Mouse (Mus musculus): ENCODE data around the gene Tmem164. TPM values are rescaled to one million over a fixed set of nuclear protein-coding genes. Genes with fewer than 3 reads are reported as not detected.

Gene Tmem164
- polyA plus RNA-seq, 1 experiment from 2014 or later, result 51.0 TPM

GRCm38 (mm10) chrX:142818057-142818682, 137.0 kb downstream of the Tmem164 start:
- no peaks in the 10 kb centered on the region for H3K4me1 ChIP-seq
- no peak overlapping the region for H3K4me2 ChIP-seq
- H3K9ac ChIP-seq, result no peak overlapping the region
- no peak overlapping the region for H3K27ac ChIP-seq
- H3K4me3 ChIP-seq (replicated peaks), result no peak overlapping the region
- H3K9me3 ChIP-seq, result no peaks in the 10 kb centered on the region
- no peak for ATAC-seq (ENCODE audit: low FRiP score)
- WGBS, result 43% methylated on average over 10 of the region's 10 CpGs
- peaks cover 1% of the 10 kb centered on the region; the same call in 1 of the 2 replicates for H3K27me3 ChIP-seq
- H3K36me3 ChIP-seq (replicated peaks), result no peaks in the 10 kb centered on the region

- no peak overlapping the region for H3K9ac ChIP-seq
- H3K4me3 ChIP-seq (replicated peaks), result no peak overlapping the region
- no peak overlapping the region for H3K27ac ChIP-seq
- ATAC-seq (ENCODE audit: low FRiP score), result no peak
- no peak overlapping the region for H3K4me2 ChIP-seq
- whole genome bisulfite sequencing, result 90% methylated on average over 6 of the region's 6 CpGs
- no peaks in the 10 kb centered on the region for H3K36me3 ChIP-seq (replicated peaks)
- H3K27me3 ChIP-seq, result peaks cover 5% of the 10 kb centered on the region; the same call in 1 of the 2 replicates
- H3K9me3 ChIP-seq, result no peaks in the 10 kb centered on the region
- H3K4me1 ChIP-seq, result no peaks in the 10 kb centered on the region
Measured at GRCm38 (mm10) chrX:142821239-142821638, 140.0 kb downstream of the Tmem164 start.

- H3K27ac ChIP-seq, result no peak overlapping the region
- ATAC-seq (ENCODE audit: low FRiP score), result peak; percentile 46; the same call in 1 of the 2 replicates
- WGBS, result 39% methylated on average over 3 of the region's 3 CpGs
- H3K4me3 ChIP-seq (replicated peaks), result no peak overlapping the region
- H3K27me3 ChIP-seq, result peaks cover 8% of the 10 kb centered on the region; the same call in 1 of the 2 replicates
- no peak overlapping the region for H3K9ac ChIP-seq
- no peak overlapping the region for H3K4me2 ChIP-seq
- H3K9me3 ChIP-seq, result no peaks in the 10 kb centered on the region
- no peaks in the 10 kb centered on the region for H3K4me1 ChIP-seq
- H3K36me3 ChIP-seq (replicated peaks), result no peaks in the 10 kb centered on the region
Measured at GRCm38 (mm10) chrX:142821846-142822245, 140.6 kb downstream of the Tmem164 start.

- H3K4me1 ChIP-seq, result no peaks in the 10 kb centered on the region
- H3K4me2 ChIP-seq, result no peak overlapping the region
- ATAC-seq (ENCODE audit: low FRiP score), result no peak
- peaks cover 11% of the 10 kb centered on the region; the same call in 1 of the 2 replicates for H3K27me3 ChIP-seq
- H3K9me3 ChIP-seq, result no peaks in the 10 kb centered on the region
- no peak overlapping the region for H3K9ac ChIP-seq
- no peak overlapping the region for H3K4me3 ChIP-seq (replicated peaks)
- H3K27ac ChIP-seq, result no peak overlapping the region
- no peaks in the 10 kb centered on the region for H3K36me3 ChIP-seq (replicated peaks)
- 82% methylated on average over 1 of the region's 1 CpGs for WGBS
Measured at GRCm38 (mm10) chrX:142825309-142825708, 144.1 kb downstream of the Tmem164 start.

GRCm38 (mm10) chrX:142827644-142828043, 146.4 kb downstream of the Tmem164 start:
- Histone ChIP-seq H3K4me1 (no peaks in the 10 kb centered on the region), H3K9me3 (no peaks in the 10 kb centered on the region), H3K4me3 (replicated peaks) (no peak overlapping the region), H3K36me3 (replicated peaks) (no peaks in the 10 kb centered on the region), H3K27me3 (peaks cover 11% of the 10 kb centered on the region; the same call in 1 of the 2 replicates), H3K4me2 (no peak overlapping the region), H3K9ac (no peak overlapping the region), H3K27ac (no peak overlapping the region)
- 53% methylated on average over 1 of the region's 1 CpGs for WGBS
- ATAC-seq (ENCODE audit: low FRiP score), result no peak

- Histone ChIP-seq H3K9ac (no peak overlapping the region), H3K27me3 (peaks cover 8% of the 10 kb centered on the region; the same call in 1 of the 2 replicates), H3K4me2 (no peak overlapping the region), H3K4me1 (no peaks in the 10 kb centered on the region), H3K4me3 (replicated peaks) (no peak overlapping the region), H3K27ac (no peak overlapping the region), H3K9me3 (no peaks in the 10 kb centered on the region), H3K36me3 (replicated peaks) (no peaks in the 10 kb centered on the region)
- whole genome bisulfite sequencing, result 66% methylated on average over 13 of the region's 13 CpGs
- no peak for ATAC-seq (ENCODE audit: low FRiP score)
Measured at GRCm38 (mm10) chrX:142828184-142828908, 147.1 kb downstream of the Tmem164 start.

- Histone ChIP-seq H3K9me3 (no peaks in the 10 kb centered on the region), H3K9ac (no peak overlapping the region), H3K27ac (no peak overlapping the region), H3K27me3 (peaks cover 6% of the 10 kb centered on the region; the same call in 1 of the 2 replicates), H3K4me1 (no peaks in the 10 kb centered on the region), H3K4me2 (no peak overlapping the region), H3K4me3 (replicated peaks) (no peak overlapping the region), H3K36me3 (replicated peaks) (no peaks in the 10 kb centered on the region)
- 94% methylated on average over 2 of the region's 2 CpGs for WGBS
- ATAC-seq (ENCODE audit: low FRiP score), result no peak
Measured at GRCm38 (mm10) chrX:142829267-142829666, 148.1 kb downstream of the Tmem164 start.

- Histone ChIP-seq H3K9me3 (no peaks in the 10 kb centered on the region), H3K9ac (no peak overlapping the region), H3K4me3 (replicated peaks) (no peak overlapping the region), H3K4me2 (no peak overlapping the region), H3K4me1 (no peaks in the 10 kb centered on the region), H3K27ac (no peak overlapping the region), H3K27me3 (peaks cover 6% of the 10 kb centered on the region; the same call in 1 of the 2 replicates), H3K36me3 (replicated peaks) (no peaks in the 10 kb centered on the region)
- WGBS, result 88% methylated on average over 12 of the region's 12 CpGs
- ATAC-seq (ENCODE audit: low FRiP score), result no peak
Measured at GRCm38 (mm10) chrX:142829866-142830470, 148.8 kb downstream of the Tmem164 start.

GRCm38 (mm10) chrX:142830572-142830971, 149.4 kb downstream of the Tmem164 start:
- Histone ChIP-seq H3K36me3 (replicated peaks) (no peaks in the 10 kb centered on the region), H3K4me2 (no peak overlapping the region), H3K9me3 (no peaks in the 10 kb centered on the region), H3K27ac (no peak overlapping the region), H3K27me3 (peaks cover 6% of the 10 kb centered on the region; the same call in 1 of the 2 replicates), H3K4me3 (replicated peaks) (no peak overlapping the region), H3K9ac (no peak overlapping the region), H3K4me1 (no peaks in the 10 kb centered on the region)
- ATAC-seq (ENCODE audit: low FRiP score), result no peak
- 93% methylated on average over 6 of the region's 6 CpGs for WGBS

GRCm38 (mm10) chrX:142832221-142832620, 151.0 kb downstream of the Tmem164 start:
- Histone ChIP-seq H3K27me3 (peaks cover 5% of the 10 kb centered on the region; the same call in 1 of the 2 replicates), H3K9ac (no peak overlapping the region), H3K4me3 (replicated peaks) (no peak overlapping the region), H3K4me1 (no peaks in the 10 kb centered on the region), H3K27ac (no peak overlapping the region), H3K4me2 (no peak overlapping the region), H3K36me3 (replicated peaks) (no peaks in the 10 kb centered on the region), H3K9me3 (no peaks in the 10 kb centered on the region)
- WGBS, result 86% methylated on average over 3 of the region's 3 CpGs
- no peak for ATAC-seq (ENCODE audit: low FRiP score)

- peaks cover 5% of the 10 kb centered on the region; the same call in 1 of the 2 replicates for H3K27me3 ChIP-seq
- 85% methylated on average over 13 of the region's 13 CpGs for whole genome bisulfite sequencing
- no peaks in the 10 kb centered on the region for H3K4me1 ChIP-seq
Measured at GRCm38 (mm10) chrX:142833164-142833796, 152.1 kb downstream of the Tmem164 start.

GRCm38 (mm10) chrX:142834807-142835206, 153.6 kb downstream of the Tmem164 start:
- Histone ChIP-seq H3K27me3 (peaks cover 5% of the 10 kb centered on the region; the same call in 1 of the 2 replicates), H3K9ac (no peak overlapping the region), H3K9me3 (no peaks in the 10 kb centered on the region), H3K4me3 (replicated peaks) (no peak overlapping the region), H3K4me2 (no peak overlapping the region), H3K36me3 (replicated peaks) (no peaks in the 10 kb centered on the region), H3K27ac (no peak overlapping the region), H3K4me1 (no peaks in the 10 kb centered on the region)
- no peak for ATAC-seq (ENCODE audit: low FRiP score)
- 89% methylated on average over 6 of the region's 6 CpGs for WGBS

More at GRCm38 (mm10) chrX:142833164-142833796, 152.1 kb downstream of the Tmem164 start:
- Histone ChIP-seq H3K4me2 (no peak overlapping the region), H3K27ac (no peak overlapping the region), H3K4me3 (replicated peaks) (no peak overlapping the region), H3K9ac (no peak overlapping the region), H3K36me3 (replicated peaks) (no peaks in the 10 kb centered on the region), H3K9me3 (no peaks in the 10 kb centered on the region)
- no peak for ATAC-seq (ENCODE audit: low FRiP score)

Measured in forebrain, embryonic 12.5 days (tissue).